Mouse (Mus musculus) hindbrain, embryonic 16.5 days (tissue): ENCODE data around the gene Nsmf. TPM values are rescaled to one million over a fixed set of nuclear protein-coding genes. Genes with fewer than 3 reads are reported as not detected.

Experiments
- ATAC-seq: fragments of 200-750 bp; cut with Nextera tagmentation; 2 replicates; pipeline ENCODE4 v1.8.0; 2017; ENCODE audit warnings: moderate TSS enrichment, moderate library complexity
- H3K27ac ChIP-seq: fragments of 300-500 bp; sonication (generic); 2 replicates; pipeline ENCODE4 v1.5.1; 2014; ENCODE audit warnings: low read depth, mild to moderate bottlenecking, control low read depth, low read length, moderate library complexity
- H3K27me3 ChIP-seq: fragments of 300-500 bp; sonication (generic); replicated peaks from 2 replicates; pipeline ENCODE4 v1.6.1; 2014; ENCODE audit warnings: low read length; ENCODE audit not compliant: control insufficient read depth, insufficient read depth
- H3K36me3 ChIP-seq: fragments of 300-500 bp; sonication (generic); 2 replicates; pipeline ENCODE4 v1.6.1; 2014; ENCODE audit warnings: mild to moderate bottlenecking, low read length, moderate library complexity, mixed read lengths; ENCODE audit not compliant: control insufficient read depth, insufficient read depth
- H3K4me1 ChIP-seq: fragments of 300-500 bp; sonication (generic); 2 replicates; pipeline ENCODE4 v1.6.1; 2014; ENCODE audit warnings: low read depth, low read length; ENCODE audit not compliant: control insufficient read depth, insufficient read depth
- H3K4me2 ChIP-seq: fragments of 300-500 bp; sonication (generic); 2 replicates; pipeline ENCODE4 v1.6.1; 2014; ENCODE audit warnings: mild to moderate bottlenecking, low read length, control low read depth, moderate library complexity
- H3K4me3 ChIP-seq: fragments of 300-500 bp; sonication (generic); 2 replicates; pipeline ENCODE4 v1.5.1; 2014; ENCODE audit warnings: mild to moderate bottlenecking, low read length, control low read depth, moderate library complexity
- H3K9ac ChIP-seq: fragments of 300-500 bp; sonication (generic); 2 replicates; pipeline ENCODE4 v1.6.1; 2014; ENCODE audit warnings: low read depth, mild to moderate bottlenecking, control low read depth, low read length, moderate library complexity
- H3K9me3 ChIP-seq: fragments of 300-500 bp; sonication (generic); 2 replicates; pipeline ENCODE4 v1.6.1; 2014; ENCODE audit warnings: mild to moderate bottlenecking, low read length, moderate library complexity; ENCODE audit not compliant: control insufficient read depth
- WGBS: fragments of 180-500 bp; shearing (Covaris S2); extraction: QIAGEN DNeasy Blood & Tissue Kit; methylation state at CpG from one replicate; pipeline ENCODE4 v1.1.7; 2014; 5-methylcytosine and 5-hydroxymethylcytosine counted together
- polyA plus RNA-seq: library from polyadenylated mRNA; unstranded; fragments of >200 nt; fragmentation: Nextera tagmentation; extraction: Ambion mirVana; gene quantifications from 2 replicates; pipeline ENCODE4 v1.2.1, GENCODE M21; 2015

Gene Nsmf
- polyA plus RNA-seq, 1 experiment from 2014 or later: 174 TPM

GRCm38 (mm10) chr2:25053101-25053500 is 1.1 kb upstream of the Nsmf start:
- Histone ChIP-seq H3K4me2 (no peak overlapping the region), H3K9ac (no peak overlapping the region), H3K27ac (no peak overlapping the region), H3K4me3 (no peak overlapping the region), H3K9me3 (no peaks in the 10 kb centered on the region), H3K4me1 (peaks cover 14% of the 10 kb centered on the region), H3K36me3 (peaks cover 7% of the 10 kb centered on the region; the same call in 1 of the 2 replicates), H3K27me3 (no peaks in the 10 kb centered on the region)
- ATAC-seq: no peak
- 92% methylated on average over 6 of the region's 6 CpGs for WGBS

DNA sequence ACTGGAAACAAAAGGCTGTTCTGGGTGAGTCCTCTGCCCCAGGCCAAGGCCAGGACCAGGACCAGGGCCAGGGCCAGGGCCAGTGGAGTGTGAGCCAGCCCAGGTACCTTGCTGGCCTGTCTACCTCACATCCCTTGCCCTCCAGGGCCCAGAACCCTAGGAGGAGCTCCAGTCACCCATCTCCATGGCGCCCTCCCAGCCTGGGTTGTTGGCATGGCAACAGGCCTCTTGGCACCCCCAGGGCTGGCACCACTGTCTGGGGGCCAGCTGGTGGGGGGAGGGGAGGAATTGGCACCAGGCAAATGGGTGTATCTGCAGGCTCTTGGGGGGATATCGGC is 882 bp downstream of the Nsmf start:
- Histone ChIP-seq H3K36me3 (peaks cover 22% of the 10 kb centered on the region), H3K4me2 (peak overlapping the region; percentile 68), H3K9me3 (no peaks in the 10 kb centered on the region), H3K9ac (peak overlapping the region; percentile 94), H3K4me3 (peak overlapping the region; percentile 84), H3K27me3 (no peaks in the 10 kb centered on the region), H3K4me1 (peaks cover 14% of the 10 kb centered on the region), H3K27ac (no peak overlapping the region)
- WGBS: 33% methylated on average over 2 of the region's 2 CpGs
- ATAC-seq: peak; percentile 31

DNA sequence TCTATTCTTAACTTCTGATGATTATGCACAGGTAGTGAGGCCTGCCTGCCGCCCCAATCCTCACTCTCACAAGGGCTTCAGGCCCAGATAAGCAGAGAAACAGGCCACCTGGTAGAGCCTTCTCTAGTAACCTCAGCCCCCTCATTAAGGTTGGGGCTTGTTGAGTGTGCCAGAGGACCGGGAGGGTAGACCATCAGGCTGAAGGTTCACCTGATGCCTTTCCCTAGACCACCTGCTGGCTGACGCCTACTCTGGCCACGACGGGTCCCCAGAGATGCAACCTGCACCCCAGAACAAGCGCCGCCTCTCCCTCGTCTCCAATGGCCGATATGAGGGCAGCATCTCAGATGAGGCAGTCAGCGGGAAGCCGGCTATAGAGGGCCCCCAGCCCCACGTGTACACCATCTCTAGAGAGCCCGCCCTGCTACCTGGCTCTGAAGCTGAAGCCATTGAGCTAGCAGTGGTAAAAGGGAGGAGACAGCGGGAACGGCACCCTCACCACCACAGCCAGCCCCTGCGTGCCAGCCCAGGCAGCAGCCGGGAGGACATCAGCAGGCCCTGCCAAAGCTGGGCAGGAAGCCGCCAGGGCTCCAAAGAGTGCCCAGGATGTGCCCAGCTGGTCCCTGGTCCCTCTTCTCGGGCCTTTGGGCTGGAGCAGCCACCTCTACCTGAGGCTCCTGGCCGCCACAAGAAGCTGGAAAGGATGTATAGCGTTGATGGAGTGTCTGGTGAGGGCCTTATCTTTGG is 1.4 kb downstream of the Nsmf start:
- peak overlapping the region; percentile 12; the same call in 1 of the 2 replicates for H3K27ac ChIP-seq
- no peaks in the 10 kb centered on the region for H3K9me3 ChIP-seq
- peaks cover 14% of the 10 kb centered on the region for H3K4me1 ChIP-seq
- H3K4me3 ChIP-seq: peak overlapping the region; percentile 84
- no peak for ATAC-seq
- peaks cover 28% of the 10 kb centered on the region for H3K36me3 ChIP-seq
- no peaks in the 10 kb centered on the region for H3K27me3 ChIP-seq
- 84% methylated on average over 21 of the region's 21 CpGs for WGBS
- peak overlapping the region; percentile 94 for H3K9ac ChIP-seq
- H3K4me2 ChIP-seq: peak overlapping the region; percentile 68

- Histone ChIP-seq H3K4me3 (no peak overlapping the region), H3K4me1 (peaks cover 14% of the 10 kb centered on the region), H3K9ac (no peak overlapping the region), H3K27ac (no peak overlapping the region), H3K27me3 (no peaks in the 10 kb centered on the region), H3K36me3 (peaks cover 38% of the 10 kb centered on the region), H3K4me2 (no peak overlapping the region), H3K9me3 (no peaks in the 10 kb centered on the region)
- no peak for ATAC-seq
- 86% methylated on average over 4 of the region's 7 CpGs for WGBS
Observed at GRCm38 (mm10) chr2:25058926-25059325, 4.8 kb downstream of the Nsmf start.

DNA sequence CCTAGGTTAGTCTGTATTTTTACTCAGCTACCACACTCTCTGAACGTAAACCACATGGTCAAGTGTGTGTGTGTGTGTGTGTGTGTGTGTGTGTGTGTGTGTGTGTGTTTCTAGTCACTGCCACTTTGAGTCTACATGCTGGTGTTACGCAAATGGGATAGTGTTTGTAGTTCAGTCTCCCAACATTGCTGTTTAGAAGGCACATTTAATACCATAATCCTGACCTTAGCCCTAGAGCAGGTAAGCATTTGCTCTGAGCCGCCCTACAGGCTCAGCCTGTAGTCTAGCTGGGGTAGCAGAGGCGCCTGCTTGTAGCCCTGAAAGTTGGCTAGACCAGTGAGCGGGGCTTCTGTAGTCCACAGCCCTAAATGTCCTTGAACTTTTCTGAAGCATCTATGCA is 9.4 kb downstream of the Nsmf start:
- 98% methylated on average over 5 of the region's 5 CpGs for WGBS
- H3K4me2 ChIP-seq: no peak overlapping the region
- H3K4me3 ChIP-seq: no peak overlapping the region
- no peak for ATAC-seq
- H3K9me3 ChIP-seq: no peaks in the 10 kb centered on the region
- H3K4me1 ChIP-seq: no peaks in the 10 kb centered on the region
- H3K9ac ChIP-seq: no peak overlapping the region
- no peaks in the 10 kb centered on the region for H3K27me3 ChIP-seq
- peaks cover 30% of the 10 kb centered on the region for H3K36me3 ChIP-seq
- H3K27ac ChIP-seq: no peak overlapping the region

- H3K4me3 ChIP-seq: no peak overlapping the region
- no peaks in the 10 kb centered on the region for H3K27me3 ChIP-seq
- no peak overlapping the region for H3K9ac ChIP-seq
- no peaks in the 10 kb centered on the region for H3K4me1 ChIP-seq
- ATAC-seq: no peak
- no peak overlapping the region for H3K27ac ChIP-seq
- H3K36me3 ChIP-seq: peaks cover 23% of the 10 kb centered on the region
- no peak overlapping the region for H3K4me2 ChIP-seq
- H3K9me3 ChIP-seq: no peaks in the 10 kb centered on the region
- 97% methylated on average over 1 of the region's 1 CpGs for WGBS
Observed at GRCm38 (mm10) chr2:25064285-25064684, 10.1 kb downstream of the Nsmf start.

- no peak overlapping the region for H3K9ac ChIP-seq
- H3K9me3 ChIP-seq: no peaks in the 10 kb centered on the region
- no peak for ATAC-seq
- no peaks in the 10 kb centered on the region for H3K4me1 ChIP-seq
- H3K27me3 ChIP-seq: no peaks in the 10 kb centered on the region
- peaks cover 11% of the 10 kb centered on the region for H3K36me3 ChIP-seq
- H3K4me2 ChIP-seq: no peak overlapping the region
- H3K27ac ChIP-seq: no peak overlapping the region
- no peak overlapping the region for H3K4me3 ChIP-seq
Observed at GRCm38 (mm10) chr2:25065537-25065936, 11.4 kb downstream of the Nsmf start.

DNA sequence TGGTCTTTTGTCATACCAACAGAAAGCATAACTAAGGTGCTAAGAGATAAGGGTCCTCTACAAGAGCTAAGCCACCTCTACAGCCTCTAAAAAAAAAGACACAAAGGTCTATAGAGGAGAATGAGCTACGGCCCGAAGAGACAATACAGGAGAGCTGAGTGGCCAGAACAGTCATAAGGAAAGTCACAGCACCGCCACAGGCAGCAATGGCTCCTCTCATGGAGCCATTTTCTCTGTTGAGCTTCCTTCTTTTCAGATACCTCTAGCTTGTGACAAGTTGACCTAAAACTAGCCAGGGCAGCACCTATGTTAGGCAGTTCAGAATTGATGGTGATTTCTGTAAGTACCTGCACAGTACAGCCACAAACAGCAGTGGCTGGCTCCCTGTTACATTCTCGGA is 12.4 kb downstream of the Nsmf start:
- H3K27me3 ChIP-seq: no peaks in the 10 kb centered on the region
- no peak overlapping the region for H3K9ac ChIP-seq
- H3K27ac ChIP-seq: no peak overlapping the region
- no peak for ATAC-seq
- H3K36me3 ChIP-seq: peaks cover 6% of the 10 kb centered on the region
- no peak overlapping the region for H3K4me2 ChIP-seq
- H3K4me3 ChIP-seq: no peak overlapping the region
- H3K9me3 ChIP-seq: no peaks in the 10 kb centered on the region
- WGBS: 81% methylated on average over 4 of the region's 4 CpGs
- no peaks in the 10 kb centered on the region for H3K4me1 ChIP-seq

GRCm38 (mm10) chr2:25069537-25069936 is 15.4 kb downstream of the Nsmf start:
- Histone ChIP-seq H3K36me3 (no peaks in the 10 kb centered on the region), H3K4me2 (no peak overlapping the region), H3K27me3 (no peaks in the 10 kb centered on the region), H3K4me1 (no peaks in the 10 kb centered on the region), H3K9ac (no peak overlapping the region), H3K4me3 (no peak overlapping the region), H3K27ac (no peak overlapping the region), H3K9me3 (no peaks in the 10 kb centered on the region)
- WGBS: 80% methylated on average over 4 of the region's 4 CpGs
- no peak for ATAC-seq
